Mouse (Mus musculus): ENCODE measurements at regions not wholly inside any gene's neighbourhood (a gene's known extent, or its start where the extent isn't known, plus 50 kb on each side); places are given as distances from the start of the nearest gene placed in this dataset.

DNA sequence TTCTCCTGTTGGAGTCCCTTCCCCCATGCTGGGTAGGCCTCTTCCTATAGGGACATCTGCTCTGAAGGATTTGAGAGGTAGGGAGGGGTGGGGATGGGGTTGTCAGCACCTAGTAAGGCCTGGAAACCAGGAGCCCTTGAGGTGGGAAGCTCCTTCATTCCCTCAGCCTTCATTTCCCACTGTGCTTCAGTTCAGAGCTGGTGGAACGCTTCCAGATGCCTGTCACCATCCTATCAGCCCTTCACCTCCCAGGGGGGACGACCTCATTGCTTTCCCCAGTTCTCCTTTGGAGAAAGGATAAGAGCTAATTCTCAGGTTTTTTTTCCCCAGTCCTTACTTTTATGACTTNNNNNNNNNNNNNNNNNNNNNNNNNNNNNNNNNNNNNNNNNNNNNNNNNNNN, 65.8 kb upstream of the Runx1 start:
- no peak for DNase-seq

DNA sequence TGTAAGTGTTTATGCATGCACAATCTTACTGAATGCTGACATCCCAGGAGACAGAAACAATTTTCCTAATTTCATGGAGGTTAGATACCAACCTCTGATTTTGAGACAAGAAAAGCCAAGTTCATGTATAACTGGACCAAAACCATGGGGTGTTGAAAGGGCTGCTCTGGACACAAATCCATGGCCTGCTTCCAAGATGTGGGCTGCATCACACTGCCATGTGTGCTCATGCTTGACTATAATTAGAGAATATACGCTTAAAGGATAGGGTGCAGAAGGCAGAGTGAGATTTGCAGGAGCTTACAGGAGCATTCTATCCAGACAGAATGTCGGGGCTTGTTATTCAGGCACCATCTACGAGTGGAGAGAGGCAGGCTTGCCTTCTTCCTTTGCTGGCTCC, 64.8 kb upstream of the Runx1 start:
- DNase-seq, result no peak

DNA sequence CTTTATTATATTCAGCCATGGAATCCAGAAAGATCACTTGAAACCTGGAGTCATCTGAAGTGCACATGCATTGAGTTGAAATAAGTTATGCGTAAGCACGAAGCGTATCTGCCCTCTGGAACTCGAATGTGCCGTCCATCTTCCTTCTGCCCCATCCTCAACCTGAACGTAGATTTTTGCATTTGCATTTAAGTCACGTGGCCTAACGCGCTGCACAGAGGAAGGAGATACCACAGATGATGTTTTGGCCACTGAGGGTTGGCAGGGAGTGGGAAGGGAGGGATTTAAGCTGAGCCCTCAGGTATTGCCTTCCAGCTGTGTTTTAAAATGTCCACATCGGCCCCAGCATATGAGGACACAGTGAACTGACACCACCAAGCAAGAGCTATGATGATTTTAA, 63.6 kb upstream of the Runx1 start:
- DNase-seq, result no peak

DNA sequence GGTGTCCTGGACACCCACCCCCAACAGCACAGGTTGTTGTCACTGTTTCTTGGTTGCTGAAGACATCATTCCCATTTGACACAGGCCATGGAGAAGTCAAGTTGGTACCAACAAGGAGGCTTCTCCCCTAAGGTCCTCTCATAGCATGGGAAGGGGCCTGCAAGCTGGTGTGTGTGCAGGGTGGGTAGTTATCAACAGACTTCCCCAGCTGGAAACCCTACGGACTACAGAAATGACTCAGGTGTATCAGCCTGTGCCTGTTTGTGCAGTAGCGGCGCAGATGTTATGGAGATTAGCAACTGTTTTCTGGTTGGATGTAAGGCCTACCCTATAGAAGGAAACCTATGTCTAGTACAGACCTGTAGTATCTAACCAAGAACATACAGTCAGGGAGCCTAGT, 60.3 kb upstream of the Runx1 start:
- DNase-seq, result no peak

DNA sequence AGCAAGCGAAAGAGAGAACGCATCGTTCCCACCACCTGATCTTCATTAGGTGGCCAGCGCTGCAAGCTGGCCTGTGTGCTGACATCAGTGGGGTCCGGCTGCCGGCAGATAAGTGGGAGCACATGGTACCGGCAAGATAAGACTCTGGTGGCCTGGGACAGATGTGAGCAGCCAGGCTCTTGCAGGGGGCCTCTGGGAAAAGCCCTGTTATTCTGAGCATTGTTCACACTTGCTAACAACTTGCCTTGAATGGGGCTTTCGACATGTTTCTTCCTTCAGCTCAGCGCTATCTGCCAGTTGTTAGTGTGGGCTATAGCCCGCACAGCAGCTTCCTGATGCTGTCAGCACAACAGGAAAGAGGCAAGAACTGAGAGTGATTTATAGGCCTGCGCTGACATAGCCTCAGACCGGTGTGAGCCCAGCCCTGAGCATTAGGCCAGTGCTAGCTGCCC, 57.9 kb upstream of the Runx1 start:
- peak; percentile 32 for DNase-seq

DNA sequence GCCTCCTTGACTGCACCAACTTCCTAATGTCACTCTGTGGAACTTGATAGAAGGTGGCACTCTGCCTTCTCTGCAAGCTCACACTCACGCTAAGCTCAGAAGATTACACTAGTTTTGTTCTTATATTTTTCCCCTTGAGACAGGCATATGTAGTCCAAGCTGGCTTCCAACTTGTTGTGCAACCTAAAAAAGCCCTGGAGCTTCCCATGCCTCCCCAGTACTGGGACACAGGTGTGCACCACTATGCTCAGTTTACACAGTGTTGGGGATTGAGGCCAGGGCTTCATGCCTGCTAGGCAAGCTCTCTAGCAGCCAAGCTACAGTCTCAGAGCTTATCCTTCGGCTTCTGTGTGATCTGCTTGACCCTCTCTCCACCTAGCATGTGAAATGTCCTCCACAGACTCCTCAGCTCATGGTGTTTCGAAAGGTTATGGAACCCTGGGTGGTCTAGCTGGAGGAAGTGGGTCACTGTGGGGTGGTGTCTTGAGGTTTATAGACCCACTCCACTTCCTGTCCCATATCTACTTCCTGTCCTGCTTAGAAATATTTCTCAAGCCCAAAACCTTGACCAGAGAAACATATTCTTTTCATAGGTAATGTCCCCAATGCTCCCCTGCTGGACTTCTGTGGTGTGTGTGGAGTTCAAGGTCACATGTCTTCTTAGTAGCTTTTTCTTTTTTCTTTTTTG, 54.6 kb upstream of the Runx1 start:
- DNase-seq, result no peak

DNA sequence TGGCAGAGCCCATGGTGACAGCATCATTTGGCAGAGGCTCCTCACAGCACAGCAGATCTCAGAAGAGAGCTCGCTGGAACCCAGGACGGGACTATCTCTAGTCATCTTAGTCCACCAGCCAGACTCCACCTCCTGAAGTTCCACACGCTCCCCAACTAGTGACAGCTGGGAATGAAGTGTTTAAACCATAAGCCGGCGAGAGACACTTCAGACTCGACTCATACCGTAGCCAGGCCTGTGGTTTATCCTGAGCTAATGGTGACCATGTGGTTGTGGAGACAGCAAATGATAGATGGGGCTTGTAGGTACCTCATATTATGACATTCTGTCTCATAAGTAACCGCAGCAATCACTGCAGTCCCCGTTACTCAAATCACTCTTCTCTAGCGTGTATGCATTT, 52.1 kb upstream of the Runx1 start:
- no peak for DNase-seq

Measured in thymus, postnatal 25 days (tissue).